ENCODE assay signal across 8 mouse cellular contexts in genomic region chr1:65187074-65187430, GRCm38 (mm10). TPM values are rescaled to one million over a fixed set of nuclear protein-coding genes. Genes with fewer than 3 reads are reported as not detected.
DNase-seq lines count a peak whose midpoint lies in the region; ATAC-seq and TF ChIP-seq lines count a peak whose summit lies in the region.

No protein-coding gene starts in this region.

- TF ChIP-seq EP300 in heart, postnatal 0 days (IDR thresholded peaks at IDR 0.05; ENCODE audit: low read depth): no peak

- ATAC-seq in heart, postnatal 0 days (ENCODE audit: insufficient read depth, low read depth): no peak
- ATAC-seq in midbrain, embryonic 12.5 days (ENCODE audit: low FRiP score, low read depth): no peak

- H3K27me3 ChIP-seq in heart, postnatal 0 days (ENCODE audit: control insufficient read depth, insufficient read depth, low read length): no peaks in the 10 kb centered on the region
- no peaks in the 10 kb centered on the region for H3K27me3 ChIP-seq in hindbrain, embryonic 10.5 days (ENCODE audit: insufficient read depth, poor library complexity, severe bottlenecking)
- H3K27me3 ChIP-seq in midbrain, embryonic 12.5 days: no peaks in the 10 kb centered on the region

- TF ChIP-seq CTCF in heart, postnatal 0 days (IDR thresholded peaks at IDR 0.05; ENCODE audit: low read depth): no peak

- H3K36me3 ChIP-seq in heart, postnatal 0 days (replicated peaks; ENCODE audit: control insufficient read depth, insufficient read depth, low read length): peaks cover 4% of the 10 kb centered on the region
- H3K36me3 ChIP-seq in hindbrain, embryonic 10.5 days: peaks cover 10% of the 10 kb centered on the region
- 0 out of 2 replicates have a peak, but pooled peaks cover 3% of the 10 kb centered on the region for H3K36me3 ChIP-seq in midbrain, embryonic 12.5 days

- DNase-seq in heart, postnatal 0 days (ENCODE audit: low spot score): peak; percentile 28
- DNase-seq in heart, adult 8-10 months (ENCODE audit: low spot score): no peak
- DNase-seq in NIH3T3 (ENCODE audit: low read depth): peak; percentile 44
- DNase-seq in hindbrain, embryonic 10.5 days (ENCODE audit: low spot score): no peak
- DNase-seq in thymus, postnatal 10 days (ENCODE audit: low spot score in 2 of 2): no peak
- DNase-seq in frontal cortex, adult 2 months (ENCODE audit: extremely low spot score in 1 of 2, low spot score in 1 of 2): no peak
- no peak for DNase-seq in c-Kit-positive CD71-positive TER-119-positive erythroid progenitor cells, embryonic 14.5 days (ENCODE audit: low spot score)

- peak overlapping the region; percentile 84 for H3K27ac ChIP-seq in heart, postnatal 0 days (ENCODE audit: low read depth)
- H3K27ac ChIP-seq in hindbrain, embryonic 10.5 days: peak overlapping the region; percentile 93
- peak overlapping the region; percentile 92 for H3K27ac ChIP-seq in midbrain, embryonic 12.5 days (replicated peaks)

- peak overlapping the region; percentile 87 for H3K9ac ChIP-seq in heart, postnatal 0 days (replicated peaks; ENCODE audit: low read depth, low read length)
- peak overlapping the region; percentile 95 for H3K9ac ChIP-seq in midbrain, embryonic 12.5 days (replicated peaks)

- H3K9me3 ChIP-seq in heart, postnatal 0 days (replicated peaks; ENCODE audit: control insufficient read depth, low read length): no peaks in the 10 kb centered on the region
- no peaks in the 10 kb centered on the region for H3K9me3 ChIP-seq in hindbrain, embryonic 10.5 days
- H3K9me3 ChIP-seq in midbrain, embryonic 12.5 days: no peaks in the 10 kb centered on the region

- H3K4me1 ChIP-seq in heart, postnatal 0 days (ENCODE audit: control insufficient read depth, insufficient read depth): peaks cover 6% of the 10 kb centered on the region
- H3K4me1 ChIP-seq in hindbrain, embryonic 10.5 days (replicated peaks): peaks cover 20% of the 10 kb centered on the region
- H3K4me1 ChIP-seq in midbrain, embryonic 12.5 days: peaks cover 14% of the 10 kb centered on the region

- 0% methylated on average over 6 of the region's 6 CpGs for WGBS in heart, postnatal 0 days
- under 1% methylated on average over 6 of the region's 6 CpGs for WGBS in hindbrain, embryonic 10.5 days
- under 1% methylated on average over 6 of the region's 6 CpGs for WGBS in midbrain, embryonic 12.5 days

- H3K4me2 ChIP-seq in heart, postnatal 0 days (ENCODE audit: low read depth, low read length): peak overlapping the region; percentile 86
- H3K4me2 ChIP-seq in midbrain, embryonic 12.5 days (replicated peaks): peak overlapping the region; percentile 86

- peak overlapping the region; percentile 85 for H3K4me3 ChIP-seq in heart, postnatal 0 days (ENCODE audit: low read depth, low read length)
- H3K4me3 ChIP-seq in hindbrain, embryonic 10.5 days: peak overlapping the region; percentile 95
- peak overlapping the region; percentile 90 for H3K4me3 ChIP-seq in midbrain, embryonic 12.5 days

RNA-seq across cellular contexts. Expression of gene Pikfyve, which starts 0.6 kb away (rescaled TPM):
- 18.1 and 36.6 TPM in 2 replicates for total RNA-seq in heart, postnatal 0 days (2014; rRNA removed; ENCODE audit: low replicate concordance)
- 3.0 and 3.4 TPM in 2 replicates for polyA plus RNA-seq in heart, postnatal 0 days (2015; fragmentation: Nextera tagmentation; extraction: Ambion mirVana)
- 10 to 100 TPM in 1 of 4 experiments, 1 to 10 TPM in 3; 9.8 to 11.8 (median 9.9) TPM for total RNA-seq in heart, adult 8-10 months (2022)
- 13.5 and 13.7 TPM in 2 replicates for polyA plus RNA-seq in hindbrain, embryonic 10.5 days (2016; fragmentation: Nextera tagmentation; extraction: Ambion mirVana)
- 18.4 and 19.9 TPM in 2 replicates for polyA plus RNA-seq in midbrain, embryonic 12.5 days (2016; fragmentation: Nextera tagmentation; extraction: Ambion mirVana)
- 12.1 and 13.9 TPM in 2 replicates for polyA plus RNA-seq in frontal cortex, adult 2 months (2012; rRNA removed)

RNA-seq across cellular contexts. Expression of gene Idh1, which starts 0.8 kb away (rescaled TPM):
- total RNA-seq in heart, postnatal 0 days (2014; rRNA removed; ENCODE audit: low replicate concordance): 37.6 and 39.7 TPM in 2 replicates
- polyA plus RNA-seq in heart, postnatal 0 days (2015; fragmentation: Nextera tagmentation; extraction: Ambion mirVana): 58.5 and 60.5 TPM in 2 replicates
- total RNA-seq in heart, adult 8-10 months (2022): 100 to 1,000 TPM in 1 of 4 experiments, 10 to 100 TPM in 3; 65.2 to 106 (median 92.3) TPM
- polyA plus RNA-seq in hindbrain, embryonic 10.5 days (2016; fragmentation: Nextera tagmentation; extraction: Ambion mirVana): 279 and 332 TPM in 2 replicates
- 397 and 420 TPM in 2 replicates for polyA plus RNA-seq in midbrain, embryonic 12.5 days (2016; fragmentation: Nextera tagmentation; extraction: Ambion mirVana)
- 38.6 and 47.7 TPM in 2 replicates for polyA plus RNA-seq in frontal cortex, adult 2 months (2012; rRNA removed)

Comparison
In these comparisons a context has a peak if more than half of its experiments do, and no peak if none do; other contexts are left out.
1. DNase-seq: peak in heart, postnatal 0 days (single experiment) and NIH3T3 (single experiment); none in heart, adult 8-10 months (single experiment), hindbrain, embryonic 10.5 days (single experiment), thymus, postnatal 10 days (0 of 2), frontal cortex, adult 2 months (0 of 2) and c-Kit-positive CD71-positive TER-119-positive erythroid progenitor cells, embryonic 14.5 days (single experiment).
2. Peak in every context shown above with its lines, with median percentiles within 50 percentile points of each other: H3K27ac ChIP-seq and H3K4me3 ChIP-seq.